Mouse (Mus musculus) mouse trophoblast stem cell (cell line): ENCODE data around the gene Slc30a4.

Experiments used
- in situ Hi-C, 2 experiments: fragments of 300-500 bp; cut with MseI, MboI; formaldehyde crosslinking; loops; 2 replicates in 1 of 2; 3 replicates in 1 of 2; pipeline ENCODE4 v1.15.1; 2025

Gene Slc30a4

GRCm38 (mm10) chr2:122681379-122682137, 20.9 kb downstream of the Slc30a4 start:
- in situ Hi-C loops = no loop called here

GRCm38 (mm10) chr2:122675126-122675525, 27.3 kb downstream of the Slc30a4 start:
- in situ Hi-C loops = no loop called here

- in situ Hi-C loops = no loop called here
Observed at GRCm38 (mm10) chr2:122672841-122673240, 29.6 kb downstream of the Slc30a4 start.

GRCm38 (mm10) chr2:122671714-122672113, 30.7 kb downstream of the Slc30a4 start:
- in situ Hi-C loops = no loop called here

GRCm38 (mm10) chr2:122667856-122668255, 34.6 kb downstream of the Slc30a4 start:
- in situ Hi-C loops = no loop called here

GRCm38 (mm10) chr2:122665973-122666875, 36.2 kb downstream of the Slc30a4 start:
- in situ Hi-C loops = no loop called here

GRCm38 (mm10) chr2:122665253-122665972, 37.0 kb downstream of the Slc30a4 start:
- in situ Hi-C loops = no loop called here

- in situ Hi-C loops = no loop called here
Observed at GRCm38 (mm10) chr2:122659825-122660224, 42.6 kb downstream of the Slc30a4 start.

- in situ Hi-C loops = no loop called here
Observed at GRCm38 (mm10) chr2:122657707-122658524, 44.5 kb downstream of the Slc30a4 start.

GRCm38 (mm10) chr2:122656767-122657166, 45.7 kb downstream of the Slc30a4 start:
- in situ Hi-C loops = no loop called here

GRCm38 (mm10) chr2:122656052-122656451, 46.4 kb downstream of the Slc30a4 start:
- in situ Hi-C loops = no loop called here

- in situ Hi-C loops = no loop called here
Observed at GRCm38 (mm10) chr2:122652096-122653084, 50.1 kb downstream of the Slc30a4 start.

- in situ Hi-C loops = loop anchor here (10.0 kb wide), 1 partner anchor 116 kb away; no protein-coding TSS in a partner anchor
Observed at GRCm38 (mm10) chr2:122638673-122639072, 63.8 kb downstream of the Slc30a4 start.

GRCm38 (mm10) chr2:122638029-122638428, 64.4 kb downstream of the Slc30a4 start:
- in situ Hi-C loops = loop anchor here (10.0 kb wide), 1 partner anchor 117 kb away; no protein-coding TSS in a partner anchor

GRCm38 (mm10) chr2:122637526-122637997, 64.9 kb downstream of the Slc30a4 start:
- in situ Hi-C loops = loop anchor here (10.0 kb wide), 1 partner anchor 117 kb away; no protein-coding TSS in a partner anchor

GRCm38 (mm10) chr2:122636686-122637085, 65.8 kb downstream of the Slc30a4 start, which contains the start of gene AA467197:
TSS of gene AA467197 (plus strand) at chr2:122636986.
- in situ Hi-C loops = loop anchor here (10.0 kb wide), 1 partner anchor 118 kb away; no protein-coding TSS in a partner anchor
